Mouse (Mus musculus) brain, embryonic 18.5 days (tissue): ENCODE data around the gene Gm5431.
"Not testable (repeated sequence)": the region's sequence is repeated elsewhere in the genome, so short reads cannot be mapped to it uniquely, and the experiment has no call there.

Source experiments
- DNase-seq: peaks from one replicate; pipeline ENCODE4 v3.0.0-alpha.2; 2012; ENCODE audit warnings: low read depth, low spot score

Gene Gm5431

DNA sequence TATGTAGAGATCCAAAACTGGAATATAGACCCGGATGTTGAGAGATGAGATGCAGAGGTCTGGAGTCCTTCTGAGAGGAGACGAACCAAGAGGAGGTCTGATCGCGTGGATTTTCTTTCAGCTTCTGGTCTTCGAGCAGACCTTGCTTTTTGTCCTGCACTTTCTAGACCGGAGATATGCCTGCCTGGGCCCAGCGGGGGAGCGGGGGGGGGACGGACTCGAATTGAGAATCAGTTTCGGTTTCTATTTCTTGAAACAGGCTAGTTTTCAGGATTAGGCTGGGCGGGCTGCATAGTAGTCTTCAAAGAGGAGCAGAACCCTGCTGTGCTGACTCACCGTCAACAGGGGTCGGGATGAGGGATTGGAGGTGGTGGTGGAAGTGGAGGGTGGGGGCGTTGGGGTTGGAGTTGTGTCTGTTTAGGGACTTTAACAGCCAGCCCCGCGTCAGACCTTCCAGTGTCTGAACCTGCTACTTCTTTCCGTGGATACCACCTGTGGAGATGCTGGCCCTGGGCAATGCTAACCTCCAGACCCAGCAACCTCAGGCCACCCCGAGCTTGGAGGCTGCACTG lies 30.7 kb downstream of the Gm5431 start, which contains the start of gene Irgm1:
Gene Irgm1, minus strand, starts transcription at position 483 of the 572 bp plus-strand sequence.
- no peak for DNase-seq

DNA sequence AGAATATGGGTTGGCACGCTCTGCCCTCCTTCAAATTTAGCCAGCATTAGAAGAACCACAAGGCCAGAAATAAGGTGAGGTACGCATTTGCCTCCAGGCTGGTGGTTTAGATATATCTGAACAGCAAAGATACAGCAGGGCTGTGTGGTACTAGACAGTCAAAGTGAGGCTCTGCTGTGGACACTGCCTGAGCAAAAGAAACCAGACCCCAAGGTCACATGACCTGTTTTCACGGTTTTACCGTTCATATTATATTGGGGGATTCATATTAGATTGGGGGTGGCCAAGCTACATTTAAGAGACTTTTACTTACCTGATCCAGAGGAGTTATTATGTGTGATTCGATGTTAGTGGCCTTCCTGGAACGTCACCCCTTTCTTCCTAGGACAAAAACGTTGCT lies 31.2 kb downstream of the Gm5431 start:
- DNase-seq: no peak

DNA sequence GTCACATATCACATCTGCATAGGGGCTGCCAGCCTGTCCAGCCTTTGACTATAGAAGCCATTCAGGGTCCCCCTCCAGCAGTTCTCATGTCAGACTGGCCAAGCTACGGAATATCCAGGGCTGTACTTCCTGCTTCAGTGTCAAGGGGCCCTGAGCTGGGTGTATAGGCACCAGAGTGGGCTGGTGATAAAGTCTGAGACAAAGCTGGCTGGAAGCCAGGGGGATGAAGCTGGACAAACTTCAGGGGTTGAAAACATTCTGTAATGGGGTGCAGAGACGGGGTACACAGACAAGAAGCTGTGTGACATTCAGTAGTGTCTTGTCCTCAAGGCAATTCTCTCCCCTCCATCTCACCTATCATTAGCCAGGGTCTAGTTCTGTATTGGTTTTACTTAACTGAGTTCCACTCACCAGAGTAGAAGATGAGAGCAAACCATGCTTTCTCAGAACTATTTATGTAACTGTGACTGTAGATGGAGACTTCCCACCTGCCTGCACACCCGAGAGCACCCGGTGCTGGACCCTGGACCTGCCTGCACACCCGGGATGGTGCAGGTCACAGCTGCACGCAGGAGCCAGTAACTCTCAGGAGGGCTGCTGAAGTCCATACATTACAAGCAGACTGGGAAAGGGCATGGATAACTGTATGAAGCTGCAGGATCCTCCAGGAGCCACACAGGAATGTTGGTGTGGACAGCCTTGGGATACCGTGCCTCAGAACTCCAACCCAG lies 32.5 kb downstream of the Gm5431 start:
- no peak for DNase-seq

DNA sequence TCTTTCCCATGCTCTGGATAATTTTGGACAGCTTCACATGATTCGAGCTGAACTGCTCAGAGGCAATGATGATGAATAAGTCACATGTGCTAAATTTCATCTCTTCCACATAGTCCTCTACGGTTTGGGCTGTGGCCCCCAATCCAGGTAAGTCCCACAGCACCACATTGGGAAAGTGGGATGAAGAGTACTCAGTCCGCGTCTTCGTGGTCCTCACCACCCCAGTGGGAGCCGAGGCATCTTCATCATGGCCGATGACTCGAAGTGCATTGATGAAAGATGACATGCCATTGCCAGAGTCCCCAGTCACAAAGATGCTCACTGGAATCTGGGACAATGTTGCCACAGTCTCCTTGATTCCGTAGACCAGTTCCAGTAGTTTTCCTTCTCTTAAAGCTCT lies 35.5 kb downstream of the Gm5431 start:
- no peak for DNase-seq

DNA sequence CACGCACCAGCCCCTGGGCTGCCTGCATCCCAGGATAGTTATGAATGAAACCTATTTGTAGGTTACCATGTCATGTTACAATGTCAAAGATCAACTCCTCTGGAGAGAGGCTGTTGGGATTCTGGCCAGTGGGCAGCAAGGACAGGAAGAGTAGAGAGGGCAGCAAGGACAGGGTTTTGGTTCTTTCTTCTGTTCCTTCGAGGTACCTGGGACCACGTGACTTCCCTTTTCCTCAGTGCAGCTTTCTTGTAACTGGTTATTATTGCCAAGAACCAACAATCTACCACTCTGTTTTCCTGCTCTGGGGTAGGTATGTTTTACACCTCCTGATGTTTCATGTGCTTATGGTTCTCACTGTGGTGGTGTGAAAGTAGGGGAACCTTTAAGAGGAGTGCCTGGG lies 38.2 kb downstream of the Gm5431 start:
- DNase-seq: no peak

DNA sequence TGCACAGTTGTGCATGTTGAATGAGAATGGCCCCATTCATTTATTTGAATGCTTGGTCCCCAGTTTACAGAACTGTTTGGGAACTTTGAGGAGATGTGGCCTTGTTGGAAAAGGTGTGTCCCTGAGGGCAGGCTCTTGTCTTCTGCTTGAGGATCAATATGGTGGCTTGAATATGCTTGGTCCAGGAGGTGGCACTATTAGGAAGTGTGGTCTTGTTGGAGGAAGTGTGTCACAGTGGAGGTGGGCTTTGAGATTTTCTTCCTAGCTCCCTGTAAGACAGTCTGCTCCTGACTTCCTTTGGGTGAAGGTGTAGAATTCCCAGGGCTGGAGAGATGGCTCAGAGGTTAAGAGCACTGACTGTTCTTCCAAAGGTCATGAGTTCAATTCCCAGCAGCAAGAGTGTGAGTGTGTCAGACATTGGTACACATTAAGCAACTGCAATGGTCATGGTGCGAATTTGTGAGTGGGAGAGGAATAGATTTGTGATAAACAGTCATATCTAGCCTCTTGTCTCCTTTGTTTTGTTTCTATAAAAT lies 39.2 kb downstream of the Gm5431 start:
- DNase-seq: no peak

DNA sequence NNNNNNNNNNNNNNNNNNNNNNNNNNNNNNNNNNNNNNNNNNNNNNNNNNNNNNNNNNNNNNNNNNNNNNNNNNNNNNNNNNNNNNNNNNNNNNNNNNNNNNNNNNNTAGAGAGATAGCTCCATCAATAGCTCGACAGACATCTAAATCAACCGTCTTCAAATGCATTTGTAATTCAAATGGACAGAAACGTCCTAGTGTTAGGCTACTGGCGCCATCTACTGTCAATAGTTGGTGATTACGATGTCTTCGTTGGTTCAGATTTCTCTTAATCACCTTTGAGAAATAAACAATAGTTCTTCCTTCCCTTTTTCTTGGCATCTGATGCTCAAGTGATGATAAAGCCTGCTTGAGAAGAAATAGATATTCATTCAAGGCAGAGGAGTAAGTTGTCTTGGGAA lies 43.0 kb downstream of the Gm5431 start:
- no peak for DNase-seq

DNA sequence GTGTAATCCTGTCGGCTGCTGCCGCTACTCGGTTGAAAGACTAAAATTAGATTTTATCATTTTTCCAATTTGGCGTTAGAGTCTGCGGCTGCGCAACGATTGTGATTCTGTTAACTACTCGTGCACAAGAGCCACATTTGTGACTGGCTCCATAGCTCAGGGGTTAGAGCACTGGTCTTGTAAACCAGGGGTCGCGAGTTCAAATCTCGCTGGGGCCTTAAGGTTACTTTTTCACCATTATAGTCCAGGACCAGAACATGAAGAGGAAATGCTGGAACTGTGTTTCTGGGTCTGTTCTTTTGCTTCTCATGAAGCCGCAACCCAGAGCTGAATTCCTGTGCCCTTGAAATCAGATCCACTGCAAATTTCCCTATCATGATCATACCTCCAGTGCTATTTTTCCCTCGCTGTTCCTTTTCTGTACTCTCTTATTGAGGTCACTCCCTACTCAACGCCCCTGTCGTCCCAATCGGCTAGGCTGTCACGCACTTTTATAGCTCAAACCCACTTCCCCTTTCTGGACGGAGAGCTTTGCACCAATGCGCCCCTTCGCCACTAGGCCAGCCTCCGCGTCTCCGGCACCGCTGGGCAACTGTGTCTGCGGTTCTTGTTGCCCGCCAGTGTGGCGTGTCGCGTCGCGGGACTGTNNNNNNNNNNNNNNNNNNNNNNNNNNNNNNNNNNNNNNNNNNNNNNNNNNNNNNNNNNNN lies 48.4 kb downstream of the Gm5431 start:
- DNase-seq: peak; percentile 68

DNA sequence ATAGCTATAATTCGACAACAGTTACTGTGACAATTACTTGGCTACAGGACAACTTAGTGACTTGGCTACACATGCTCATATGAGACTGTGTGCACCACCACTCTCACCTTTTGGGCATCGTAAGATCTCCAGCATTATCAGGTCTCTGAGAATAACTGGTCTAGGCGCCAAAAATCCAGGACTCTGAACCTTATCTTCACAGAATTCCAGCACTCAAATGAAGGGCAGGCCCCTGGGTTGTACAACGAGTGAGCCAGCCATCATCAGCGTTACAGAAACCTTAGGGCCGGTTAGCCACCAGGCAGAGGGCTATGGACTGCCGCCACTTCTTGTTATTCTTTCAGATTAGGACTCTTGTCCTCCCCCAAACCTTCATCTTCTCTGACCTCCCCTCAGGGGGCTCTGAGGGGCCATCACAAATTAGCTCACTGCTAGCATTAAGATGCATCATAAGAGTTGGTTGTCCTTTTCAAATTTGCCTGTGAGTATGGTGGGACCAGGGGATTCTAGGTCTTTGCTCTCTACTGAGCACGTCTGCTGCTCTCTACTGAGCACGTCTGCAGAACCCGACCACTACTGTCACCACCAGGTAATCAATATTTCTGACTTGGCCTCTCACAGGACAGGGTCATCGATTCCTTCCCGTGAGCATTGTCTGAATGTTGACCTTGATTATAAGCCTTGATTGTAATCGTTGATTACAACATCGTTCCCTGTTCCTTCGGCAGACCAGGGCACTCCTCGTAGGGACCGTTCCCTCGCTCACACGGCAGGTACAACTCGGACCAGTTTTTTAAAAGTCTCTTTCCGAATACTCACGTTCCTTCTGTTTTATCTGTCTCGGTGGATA lies 49.2 kb downstream of the Gm5431 start:
- no peak for DNase-seq

DNA sequence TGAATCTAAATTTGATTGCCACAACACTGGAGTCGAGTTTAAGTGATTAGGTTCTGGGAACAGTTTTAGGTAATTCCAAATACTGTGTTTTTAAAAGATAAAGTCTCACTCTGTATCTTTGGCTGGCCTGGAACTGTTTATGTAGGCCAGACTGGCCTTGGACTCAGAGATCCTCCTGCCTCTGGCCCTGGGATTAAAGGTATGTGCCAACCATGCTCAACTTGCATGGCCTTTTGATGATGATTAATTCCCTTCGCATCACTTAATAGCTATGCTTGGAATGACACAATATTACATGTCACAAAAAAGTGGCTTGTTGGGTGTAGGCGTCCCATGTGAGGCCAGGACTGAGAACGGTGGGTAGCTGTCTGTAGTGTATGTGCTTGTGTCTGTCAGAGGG lies 49.8 kb downstream of the Gm5431 start:
- DNase-seq: no peak

DNA sequence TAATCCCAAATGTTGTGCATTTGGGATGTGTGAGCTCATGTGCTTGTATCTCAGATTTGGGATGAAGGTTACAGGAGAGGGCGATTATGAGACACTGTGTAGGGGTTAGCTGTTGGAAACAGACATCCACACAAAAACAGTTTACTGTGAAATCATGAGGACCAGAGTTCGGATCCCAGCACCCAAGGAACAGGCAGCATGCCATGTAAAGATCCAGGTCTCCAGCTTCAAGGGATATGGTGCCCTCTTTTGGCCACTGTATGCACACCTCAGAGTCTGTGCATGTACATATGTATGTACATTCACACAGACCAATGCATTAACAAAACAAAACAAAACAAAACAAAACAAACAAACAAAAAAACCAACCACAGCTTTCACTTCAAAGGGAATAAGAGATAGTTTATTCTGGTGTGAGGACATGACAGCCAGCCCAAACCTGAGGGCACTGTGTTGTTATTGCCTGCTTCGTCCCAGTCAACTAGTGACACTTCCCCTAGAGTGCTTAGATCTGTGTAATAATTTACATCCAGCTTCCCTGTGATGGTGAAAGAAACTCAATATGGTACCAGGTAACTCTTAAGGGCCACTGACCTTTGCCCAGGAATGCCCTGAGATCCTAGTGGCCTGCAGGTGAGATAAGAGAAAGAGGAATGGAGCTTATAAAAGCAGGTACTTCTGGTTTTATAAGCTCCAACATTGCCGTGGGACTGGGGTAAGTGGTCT lies 50.6 kb downstream of the Gm5431 start:
- DNase-seq: no peak

DNA sequence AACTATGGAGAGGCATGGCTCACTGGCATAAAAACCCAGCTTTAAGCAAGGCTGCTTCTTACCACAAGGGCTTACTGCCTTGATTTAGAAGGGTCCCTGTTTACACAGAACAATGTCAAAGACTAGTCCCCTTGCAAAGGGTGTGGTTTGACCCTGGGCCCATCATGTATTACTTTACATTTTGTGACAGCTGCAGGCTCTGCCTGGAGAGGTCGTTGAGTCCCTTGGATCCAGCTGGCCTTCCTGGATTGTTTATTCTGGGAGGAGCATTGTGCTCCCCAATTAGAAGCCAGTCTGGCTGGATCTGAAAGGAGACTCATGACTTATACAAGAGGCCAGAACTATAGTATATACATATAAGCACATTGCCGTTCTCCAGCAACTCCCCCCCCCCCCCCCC lies 51.8 kb downstream of the Gm5431 start:
- DNase-seq: no peak

DNA sequence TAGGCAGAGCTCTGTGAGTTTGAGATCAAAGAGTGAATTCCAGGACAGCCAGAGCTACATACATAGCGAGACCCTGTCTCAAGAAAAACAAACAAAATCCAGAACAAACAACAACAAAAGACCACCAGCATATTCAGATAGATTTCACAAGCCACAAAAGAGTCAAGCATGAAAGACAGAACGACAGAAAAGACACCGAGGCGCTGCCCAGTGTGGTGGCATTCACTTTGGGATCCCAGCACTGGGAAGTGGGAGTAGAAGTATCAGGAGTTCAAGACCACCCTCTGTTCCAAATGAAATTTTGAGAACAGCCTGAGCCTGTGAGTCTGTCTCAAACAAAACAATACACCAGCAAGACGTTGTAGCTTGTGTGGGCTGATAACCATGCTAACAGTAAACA lies 55.1 kb downstream of the Gm5431 start:
- no peak for DNase-seq

DNA sequence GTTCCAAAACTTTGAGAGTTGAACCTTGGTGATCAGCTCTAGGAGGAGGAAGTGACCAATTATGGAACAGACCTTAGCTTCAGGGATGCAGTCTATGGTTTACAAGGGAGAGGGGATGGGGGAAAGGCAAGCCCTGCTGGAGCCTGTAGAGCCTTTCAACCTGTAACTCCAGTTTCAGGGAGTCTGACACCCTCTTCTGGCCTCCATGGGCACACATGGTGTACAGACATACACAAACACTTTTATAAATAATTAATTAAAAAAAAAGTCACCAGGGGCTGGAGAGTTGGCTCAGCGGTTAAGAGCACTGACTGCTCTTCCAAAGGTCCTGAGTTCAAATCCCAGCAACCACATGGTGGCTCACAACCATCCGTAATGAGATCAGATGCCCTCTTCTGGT lies 55.7 kb downstream of the Gm5431 start:
- not testable (repeated sequence) for DNase-seq

DNA sequence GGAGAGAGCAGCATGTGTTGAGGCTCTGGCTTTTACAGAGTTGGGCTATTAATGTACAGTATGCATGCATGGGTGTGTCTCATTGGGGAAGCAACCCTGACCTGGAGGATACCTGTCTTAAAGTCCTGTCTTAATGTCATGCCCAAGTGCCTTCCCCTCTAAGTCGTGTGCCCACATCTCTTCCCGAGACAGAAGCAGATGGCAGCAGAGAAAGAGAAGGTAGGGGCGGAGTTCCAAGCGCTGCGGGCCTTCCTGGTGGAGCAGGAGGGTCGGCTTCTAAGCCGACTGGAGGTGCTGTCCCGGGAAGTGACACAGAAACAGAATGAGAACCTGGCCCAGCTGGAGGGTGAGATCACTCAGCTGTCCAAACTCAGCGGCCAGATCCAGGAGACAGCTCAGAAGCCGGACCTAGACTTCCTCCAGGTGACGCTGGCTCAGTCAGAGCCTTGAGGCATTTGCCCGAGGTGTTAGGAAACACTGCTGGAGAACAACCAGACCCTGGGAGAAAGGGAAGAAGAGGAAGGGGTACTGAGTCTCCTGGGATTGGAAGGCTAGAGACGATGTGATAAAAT lies 56.7 kb downstream of the Gm5431 start:
- DNase-seq: no peak

DNA sequence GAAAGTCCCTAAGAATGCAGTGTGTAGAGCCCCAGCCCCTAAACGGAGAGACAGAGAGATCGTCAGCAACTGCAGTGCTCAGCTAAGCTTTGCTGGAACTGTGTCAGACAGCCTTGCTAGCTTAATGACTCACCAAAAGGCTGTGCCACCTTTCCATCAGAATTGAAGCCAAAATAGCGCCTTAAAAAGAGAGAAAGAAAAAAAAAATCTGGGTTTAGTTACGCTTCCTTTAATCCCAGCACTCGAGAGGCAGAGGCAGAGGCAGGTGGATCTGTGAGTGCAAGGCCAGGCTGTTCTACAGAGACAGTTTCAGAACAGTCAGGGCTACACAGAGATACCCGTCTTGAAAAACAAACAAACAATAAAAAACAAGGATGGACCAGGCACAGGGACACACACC lies 57.7 kb downstream of the Gm5431 start:
- DNase-seq: no peak

DNA sequence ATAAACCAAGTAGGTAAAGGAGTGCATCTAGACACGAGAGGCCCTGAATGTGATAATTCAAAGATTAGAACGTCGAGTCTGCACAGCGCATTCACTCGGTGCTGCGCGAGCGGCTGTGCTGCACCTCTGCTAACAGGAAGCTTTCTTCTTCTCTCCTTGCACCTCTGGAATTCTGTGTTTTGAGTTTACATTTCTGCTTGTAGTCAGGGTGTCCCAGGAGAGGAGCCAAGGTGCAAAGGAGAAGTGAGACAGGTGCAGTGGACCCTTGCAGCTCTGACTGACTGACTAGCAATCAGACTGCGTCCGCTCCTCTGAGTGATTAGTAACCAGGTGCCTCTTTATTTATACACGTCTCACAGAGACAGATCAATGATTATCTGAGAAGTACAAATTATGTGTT lies 58.8 kb downstream of the Gm5431 start:
- no peak for DNase-seq

DNA sequence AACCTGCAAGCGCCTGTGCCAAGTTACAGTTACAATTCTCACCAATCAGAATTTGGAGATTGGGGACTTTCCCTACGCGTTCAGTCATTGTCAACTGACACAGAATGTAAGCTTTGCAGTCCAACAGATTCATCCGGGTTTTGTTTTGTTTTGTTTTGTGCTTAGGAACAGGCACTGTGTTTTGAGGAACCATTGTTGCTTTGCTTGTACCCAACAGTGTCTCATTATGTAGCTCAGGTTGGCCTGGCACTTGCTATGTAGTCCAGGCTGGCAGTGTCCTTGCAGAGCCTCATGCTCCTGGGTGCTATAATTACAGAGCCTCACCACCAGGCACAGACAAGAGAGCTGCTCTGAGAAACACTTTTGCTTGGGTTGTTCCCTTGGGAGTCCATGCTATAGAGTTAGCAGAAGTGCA lies 59.6 kb downstream of the Gm5431 start:
- no peak for DNase-seq

DNA sequence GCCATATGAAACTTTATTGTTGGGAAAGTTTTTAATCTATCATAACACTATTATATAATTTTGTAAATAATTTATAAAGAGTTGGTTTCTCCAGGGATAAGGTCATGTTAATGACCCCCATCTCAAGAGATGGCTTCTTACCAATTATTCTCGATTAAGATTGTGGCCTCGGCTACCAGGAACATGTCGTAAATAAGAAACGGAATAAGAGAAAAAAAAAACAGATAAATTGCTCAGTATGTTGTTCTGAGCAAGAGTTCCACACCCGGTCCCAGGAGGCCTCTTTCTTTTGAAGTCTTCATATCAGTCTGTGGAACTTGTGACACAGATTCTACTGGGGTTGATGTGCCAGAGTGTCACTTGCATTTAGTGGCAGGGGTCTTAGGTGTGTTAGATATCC lies 60.8 kb downstream of the Gm5431 start:
- no peak for DNase-seq

DNA sequence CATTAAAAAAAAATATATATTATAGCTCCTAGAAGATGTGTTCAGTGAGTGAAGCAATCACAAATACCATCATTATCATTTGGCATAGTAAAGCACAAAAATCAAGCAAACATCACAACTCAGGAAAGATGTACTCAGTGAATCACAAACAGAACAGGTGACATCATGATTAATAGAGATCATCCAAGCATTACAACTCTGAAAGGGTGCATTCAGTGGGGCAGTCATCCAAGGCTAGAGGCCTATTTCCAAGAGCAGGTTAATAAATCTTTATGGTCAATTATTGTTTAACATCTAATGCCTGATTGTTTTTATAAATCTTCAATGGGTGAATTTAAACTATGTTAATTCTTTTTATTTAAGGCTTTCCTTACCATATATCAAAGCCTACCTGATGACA lies 61.2 kb downstream of the Gm5431 start:
- no peak for DNase-seq
